Mouse (Mus musculus) liver, embryonic 14.5 days (tissue): ENCODE measurements around the gene Sphk2.

Source experiments
- CTCF ChIP-seq: IDR thresholded peaks from 2 replicates; pipeline ENCODE4 v1.5.1; 2016; ENCODE audit warnings: antibody characterized with exemption, low read depth, control low read depth
- EP300 ChIP-seq: IDR thresholded peaks from 2 replicates; pipeline ENCODE4 v1.6.1; 2016; ENCODE audit warnings: antibody characterized with exemption, low read depth

GRCm38 (mm10) chr7:45706721-45707241, 11.0 kb downstream of the Sphk2 start:
- TF ChIP-seq CTCF, result no peak
- no peak for TF ChIP-seq EP300
